Mouse (Mus musculus) CD8-positive naive resting alpha-beta T cell, adult 2 months (primary cell): ENCODE data around the gene Snca.
"Not testable (repeated sequence)": the region's sequence is repeated elsewhere in the genome, so short reads cannot be mapped to it uniquely, and the experiment has no call there.

Experiments
- DNase-seq, 2 experiments: peaks; one replicate each; pipeline ENCODE4 v3.0.0; 2022; ENCODE audit warnings: low read depth in 2 of 2, low spot score in 2 of 2

Gene Snca

DNA sequence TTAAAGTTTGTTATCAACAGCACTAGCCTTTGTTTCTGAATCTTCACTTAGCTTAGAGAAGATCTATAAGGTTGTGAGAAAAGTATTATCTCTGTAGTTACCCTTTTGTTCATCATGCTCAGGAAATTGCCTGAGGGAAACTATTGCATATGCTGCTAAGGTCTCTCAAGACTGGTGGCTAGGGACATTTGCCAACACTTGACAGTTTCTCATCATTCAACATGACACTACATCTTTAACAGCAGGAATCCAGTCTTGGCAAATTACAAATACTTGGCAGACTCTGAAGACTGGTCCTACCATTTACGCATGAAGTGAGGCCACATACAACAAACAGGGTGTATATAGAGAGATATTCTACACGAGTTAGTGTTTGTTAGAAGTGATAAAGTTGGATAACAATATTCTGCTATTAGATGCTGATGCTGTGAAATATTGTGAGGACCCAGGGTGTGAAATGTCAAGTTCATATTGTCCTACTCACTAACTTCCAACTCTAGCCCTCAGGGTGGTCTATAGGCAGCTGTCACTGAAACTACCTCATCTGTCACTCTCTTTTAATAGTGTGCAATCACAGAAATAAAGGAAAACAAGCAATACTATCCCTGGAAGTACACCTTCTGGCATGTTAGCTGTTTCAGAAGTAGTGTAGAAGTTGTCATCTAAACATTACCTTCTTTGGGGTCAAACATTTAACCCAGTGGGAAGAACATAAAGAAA lies 105.4 kb downstream of the Snca start:
- no peak for DNase-seq

- no peak for DNase-seq
Observed at GRCm38 (mm10) chr6:60717566-60717965, 112.1 kb downstream of the Snca start.

GRCm38 (mm10) chr6:60709997-60710471 lies 119.6 kb downstream of the Snca start:
- DNase-seq: no peak

- DNase-seq: no peak
Observed at GRCm38 (mm10) chr6:60698072-60698471, 131.6 kb downstream of the Snca start.

GRCm38 (mm10) chr6:60687048-60687447 lies 142.6 kb downstream of the Snca start:
- not testable (repeated sequence) for DNase-seq

DNA sequence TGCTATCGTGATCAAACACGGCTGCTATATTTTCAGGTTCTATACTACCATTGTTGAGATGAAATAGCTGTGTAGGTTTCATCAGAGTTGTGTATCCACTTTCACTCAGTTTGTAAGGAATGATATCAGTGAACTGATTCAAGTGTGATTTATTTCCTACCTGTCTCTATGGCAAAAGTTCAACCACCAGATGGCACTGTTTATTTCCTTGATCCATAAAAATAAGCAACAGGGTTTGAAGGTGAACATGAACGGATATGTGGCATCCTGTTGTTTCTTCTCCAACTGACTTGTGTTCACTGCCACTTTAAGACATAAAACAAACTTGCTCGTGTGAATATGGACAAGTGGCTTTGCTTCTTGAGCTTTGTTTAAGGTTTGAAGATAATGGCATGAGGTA lies 147.4 kb downstream of the Snca start:
- DNase-seq: no peak
